Mouse (Mus musculus): ENCODE results near the gene Gnat1. TPM values are rescaled to one million over a fixed set of nuclear protein-coding genes. Genes with fewer than 3 reads are reported as not detected.

Gene Gnat1
- total RNA-seq, 2 experiments from 2014 or later, result not detected

GRCm38 (mm10) chr9:107700114-107700571 lies 20.6 kb upstream of the Gnat1 start:
- peak; percentile 51 for DNase-seq

DNA sequence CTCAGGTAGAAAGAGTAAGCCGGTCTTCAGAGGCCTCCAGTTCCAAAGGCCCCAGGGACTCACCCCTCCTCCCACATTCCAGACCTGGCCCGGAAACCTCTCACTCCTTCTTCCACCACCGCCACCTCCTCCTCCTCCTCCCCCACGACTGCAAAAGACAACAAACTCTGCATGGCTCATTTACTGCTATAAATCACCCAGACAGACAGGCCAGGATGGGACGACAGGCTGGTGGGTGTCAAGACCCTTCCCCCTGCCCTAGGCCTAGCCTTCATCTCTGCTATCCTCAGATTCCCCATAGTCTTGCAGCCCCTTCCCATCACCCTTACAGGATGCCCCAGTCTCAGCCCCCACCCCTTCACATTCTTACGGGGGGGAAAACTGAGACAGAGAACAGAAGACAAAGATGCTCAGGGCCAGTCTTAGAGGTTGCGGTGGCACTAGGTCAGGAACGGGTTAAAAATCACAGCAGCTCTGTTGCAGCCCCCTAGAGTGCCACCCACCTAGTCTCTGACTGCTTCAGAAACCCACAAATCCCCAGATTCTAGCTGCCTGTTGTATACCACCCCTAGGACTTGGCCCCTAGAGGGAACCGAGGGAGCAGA lies 20.0 kb upstream of the Gnat1 start:
- DNase-seq, result no peak

- DNase-seq, result no peak
Observed at GRCm38 (mm10) chr9:107698611-107699190, 19.2 kb upstream of the Gnat1 start.

- DNase-seq, result no peak
Observed at GRCm38 (mm10) chr9:107697811-107698521, 18.5 kb upstream of the Gnat1 start.

DNA sequence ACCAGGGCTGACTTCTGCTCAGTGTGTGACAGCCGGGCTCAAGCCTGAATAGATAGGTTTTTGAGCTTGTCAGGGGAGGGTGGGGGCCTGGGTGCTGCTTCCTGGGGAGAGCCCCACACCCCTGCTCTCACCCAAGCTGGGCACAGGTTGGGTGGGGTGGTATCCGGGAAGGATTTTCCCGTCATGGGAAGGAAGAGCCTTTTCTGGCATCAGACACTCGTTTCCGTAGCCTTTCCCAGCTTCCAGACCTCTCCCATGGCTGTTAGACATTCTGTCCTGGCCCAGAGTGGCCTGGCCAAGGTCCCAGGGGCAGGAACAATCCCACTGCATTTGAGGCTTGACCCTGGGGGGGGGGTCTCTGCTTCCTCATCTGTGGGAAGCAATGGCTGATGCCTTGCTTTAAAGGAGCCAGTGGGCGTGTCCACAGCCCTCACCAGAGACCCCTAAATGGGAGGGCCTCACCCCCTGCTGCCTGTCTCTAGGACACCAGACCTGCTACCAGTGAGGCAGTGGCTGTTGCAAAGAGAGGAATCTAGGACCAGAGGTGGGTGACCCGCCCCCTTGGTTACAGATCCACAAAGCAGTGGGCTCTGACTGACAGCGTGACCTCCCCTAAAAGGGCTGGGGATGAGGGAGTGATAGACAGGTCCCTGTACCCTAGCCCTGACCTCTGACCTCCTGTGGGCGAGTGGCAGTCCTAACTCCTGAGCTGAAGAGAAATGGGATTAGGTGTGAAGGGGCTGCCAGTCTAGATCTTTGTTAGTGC lies 17.5 kb upstream of the Gnat1 start:
- no peak for DNase-seq

- no peak for DNase-seq
Observed at GRCm38 (mm10) chr9:107696106-107696479, 16.6 kb upstream of the Gnat1 start.

DNA sequence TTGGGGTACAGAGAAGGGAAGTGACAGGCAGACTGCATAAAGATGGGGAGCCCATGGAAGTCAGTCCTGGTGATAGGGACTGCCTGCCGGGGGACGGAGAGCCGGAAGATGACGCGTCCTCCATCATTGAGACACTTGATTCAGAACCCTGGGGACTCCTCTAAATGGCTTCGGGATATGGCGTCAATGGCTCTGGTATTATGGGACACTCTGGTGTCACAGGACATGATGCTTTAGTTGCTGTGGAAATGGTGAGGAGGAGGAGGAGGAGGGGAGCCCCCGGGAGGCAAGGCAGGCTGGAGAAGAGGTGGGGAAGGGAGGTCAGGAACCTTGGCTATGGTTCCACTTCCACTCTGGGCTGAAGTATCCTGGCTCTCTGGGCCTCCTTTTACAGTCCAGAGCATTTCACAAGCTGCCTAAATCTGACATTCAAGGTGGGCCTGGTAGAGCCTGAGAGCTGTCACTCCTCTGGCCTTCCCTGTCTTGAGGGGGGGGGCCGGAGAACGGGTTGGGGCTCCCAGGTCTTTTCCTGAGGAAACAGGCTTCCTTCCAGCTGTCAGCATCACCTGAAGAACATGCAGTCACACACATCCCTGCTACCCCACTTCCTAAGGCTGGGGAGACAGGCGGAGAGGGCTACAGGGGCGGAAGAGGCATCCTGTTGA lies 16.1 kb upstream of the Gnat1 start:
- no peak for DNase-seq

GRCm38 (mm10) chr9:107694627-107695026 lies 15.1 kb upstream of the Gnat1 start:
- DNase-seq, result peak; percentile 43

DNA sequence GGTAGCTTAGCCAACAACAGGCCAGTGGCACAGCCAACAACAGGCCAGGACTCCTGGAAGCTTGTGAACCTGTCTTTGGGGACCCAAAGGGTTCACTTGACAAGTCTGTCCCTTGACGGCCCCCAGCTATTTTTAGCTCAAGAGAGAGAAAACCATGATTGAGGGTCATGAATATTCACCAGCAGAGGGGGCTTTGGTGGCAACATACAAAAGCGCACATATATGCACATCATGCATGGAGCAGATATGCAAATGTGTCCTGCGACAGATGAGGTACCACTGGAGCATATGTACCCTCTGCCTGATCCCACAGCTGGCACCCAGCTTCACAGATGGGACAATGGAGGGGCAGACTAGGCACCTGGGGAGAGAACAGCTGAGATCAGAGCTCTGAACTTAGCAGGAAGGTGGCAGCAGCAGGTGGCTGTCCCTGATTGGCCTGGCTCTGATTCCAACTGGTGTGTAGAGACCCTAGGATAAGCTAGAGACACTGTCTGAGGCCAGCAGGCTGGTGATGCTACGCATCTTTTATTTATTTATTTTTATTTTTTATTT lies 14.0 kb upstream of the Gnat1 start:
- no peak for DNase-seq

- DNase-seq, result no peak
Observed at GRCm38 (mm10) chr9:107692785-107693184, 13.3 kb upstream of the Gnat1 start.

DNA sequence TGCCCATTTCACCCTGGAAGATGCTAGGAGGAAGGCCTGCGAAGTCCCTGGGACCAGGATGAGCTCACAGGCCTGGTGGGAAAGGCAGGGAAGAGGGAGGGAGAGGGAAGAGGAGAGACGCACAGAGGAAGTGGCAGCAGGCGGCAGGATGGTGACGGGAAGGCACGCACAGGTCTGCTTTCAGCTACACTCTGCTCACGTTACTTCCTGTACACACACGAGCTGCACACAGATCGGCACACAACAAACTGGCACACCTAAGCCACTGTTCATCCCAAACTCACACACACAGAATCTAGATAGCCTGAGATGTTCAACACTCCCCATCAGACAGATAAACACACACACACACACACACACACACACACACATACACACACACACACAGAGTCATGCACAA lies 10.9 kb upstream of the Gnat1 start:
- DNase-seq, result no peak

- no peak for DNase-seq
Observed at GRCm38 (mm10) chr9:107688939-107689338, 9.4 kb upstream of the Gnat1 start.

- no peak for DNase-seq
Observed at GRCm38 (mm10) chr9:107688415-107688814, 8.9 kb upstream of the Gnat1 start.

DNA sequence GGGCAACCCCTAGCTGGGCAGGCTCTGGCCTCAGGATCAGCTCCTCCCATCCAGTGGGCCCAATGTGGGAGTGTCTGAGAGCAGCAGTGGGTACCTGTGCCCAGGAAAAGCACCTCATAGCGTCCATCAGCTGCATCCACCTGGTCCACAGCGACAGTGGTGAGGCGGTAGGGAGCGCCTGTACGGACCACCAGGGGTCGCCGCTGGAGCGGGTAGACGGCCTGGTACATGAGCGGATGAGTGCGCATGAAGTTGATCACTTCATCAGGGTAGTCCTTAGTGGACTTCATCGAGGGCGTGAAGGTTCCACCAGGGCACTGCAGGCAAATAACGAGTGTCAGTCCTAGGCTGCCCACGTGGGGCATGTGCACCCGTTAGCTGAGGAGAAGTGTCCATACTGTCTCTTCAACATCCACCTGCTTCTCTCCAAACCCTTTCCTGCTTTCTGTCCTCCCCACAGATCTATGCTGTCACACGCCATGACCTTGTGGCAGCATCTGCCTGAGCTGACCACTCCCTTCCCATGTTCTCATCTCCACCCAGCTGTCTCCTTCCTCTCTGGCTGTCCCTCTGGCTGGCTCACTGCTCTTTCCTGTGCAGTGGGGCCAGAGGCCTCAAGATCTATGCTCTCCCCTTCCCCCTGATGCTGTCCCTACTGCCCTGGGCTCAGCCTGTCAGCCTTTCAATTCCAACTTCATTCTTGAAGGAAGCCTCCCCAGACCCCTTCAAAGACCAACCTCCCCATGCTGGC lies 5.9 kb upstream of the Gnat1 start:
- DNase-seq, result peak; percentile 76

GRCm38 (mm10) chr9:107682405-107682804 lies 2.9 kb upstream of the Gnat1 start:
- no peak for DNase-seq

- DNase-seq, result no peak
Observed at GRCm38 (mm10) chr9:107678861-107679260, 651 bp downstream of the Gnat1 start.

- peak; percentile 77 for DNase-seq
Observed at GRCm38 (mm10) chr9:107677819-107678526, 1.5 kb downstream of the Gnat1 start.

DNA sequence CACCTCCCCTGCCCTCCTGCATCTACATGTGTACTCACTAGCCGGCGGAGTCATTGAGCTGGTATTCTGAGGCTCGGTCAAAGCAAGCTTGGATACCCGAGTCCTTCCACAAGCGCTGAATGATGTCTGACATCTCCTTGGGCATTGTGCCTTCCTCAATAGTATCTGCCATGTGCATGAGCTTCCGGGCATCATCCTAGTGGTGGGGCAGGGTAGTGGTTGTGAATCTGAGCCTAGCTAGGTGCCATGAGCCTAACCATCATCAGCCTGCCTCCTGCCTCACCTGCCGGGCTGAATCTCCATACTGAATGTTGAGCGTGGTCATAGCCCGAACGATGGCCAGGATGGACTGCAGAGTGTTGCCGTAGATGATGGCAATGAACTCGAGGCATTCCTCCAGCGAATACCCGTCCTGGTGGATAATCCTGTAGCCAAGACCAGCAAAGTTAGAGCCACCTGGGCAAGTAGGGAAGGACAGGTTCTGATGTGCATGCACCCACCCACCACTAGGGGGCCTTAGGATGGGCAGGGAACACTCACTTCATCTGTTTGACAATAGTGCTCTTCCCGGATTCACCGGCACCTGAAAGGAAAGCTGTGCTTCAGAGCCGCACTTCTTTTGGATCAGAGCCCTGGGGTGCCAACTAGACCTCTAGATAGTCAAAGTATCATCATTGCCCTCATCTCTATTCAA lies 2.3 kb downstream of the Gnat1 start:
- no peak for DNase-seq

DNA sequence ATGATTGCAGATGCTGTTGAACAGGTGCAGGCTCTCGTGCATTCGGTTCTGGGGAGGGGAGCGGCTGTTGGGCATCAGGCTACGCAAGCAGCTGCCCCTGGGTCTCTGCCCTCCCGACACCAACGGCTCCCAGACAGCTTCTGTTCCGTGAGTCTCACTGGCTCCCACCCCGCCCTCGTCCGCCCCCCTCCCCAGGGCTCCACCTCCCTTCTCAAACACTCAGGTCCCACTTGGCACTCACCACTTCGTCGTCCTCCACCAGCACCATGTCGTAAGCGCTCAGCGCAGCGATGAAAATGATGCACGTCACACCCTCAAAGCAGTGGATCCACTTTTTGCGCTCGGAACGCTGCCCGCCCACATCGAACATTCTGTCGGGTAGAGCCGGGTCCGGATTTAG lies 3.2 kb downstream of the Gnat1 start:
- no peak for DNase-seq

Data from gastrocnemius, postnatal 10 days (tissue).